Mouse (Mus musculus) liver, adult 2 months (tissue): ENCODE measurements at regions not wholly inside any gene's neighbourhood (a gene's known extent, or its start where the extent isn't known, plus 50 kb on each side); places are given as distances from the start of the nearest gene placed in this dataset.

ENCODE experiments used
- DNase-seq: peaks from one replicate; pipeline ENCODE4 v3.0.0-alpha.2; 2011; ENCODE audit warnings: low read depth, low spot score; ENCODE audit errors: extremely low read depth
- H3K27ac ChIP-seq: fragments of 200-500 bp; replicated peaks from 2 replicates; pipeline ENCODE4 v1.5.1; 2012; ENCODE audit warnings: low read depth, mild to moderate bottlenecking, control low read depth, inconsistent platforms, low read length; ENCODE audit not compliant: insufficient read depth
- H3K27me3 ChIP-seq: fragments of 200-500 bp; 2 replicates; pipeline ENCODE4 v1.6.1; 2012; ENCODE audit warnings: mild to moderate bottlenecking, moderate library complexity, low read length, inconsistent platforms; ENCODE audit not compliant: control insufficient read depth, insufficient read depth
- H3K36me3 ChIP-seq: fragments of 200-500 bp; 2 replicates; pipeline ENCODE4 v1.6.1; 2012; ENCODE audit warnings: low read length, inconsistent platforms; ENCODE audit not compliant: control insufficient read depth, insufficient read depth
- H3K4me1 ChIP-seq: fragments of 200-500 bp; 2 replicates; pipeline ENCODE4 v1.6.1; 2011; ENCODE audit warnings: low read length; ENCODE audit not compliant: control insufficient read depth, insufficient read depth
- H3K4me3 ChIP-seq: fragments of 200-500 bp; 2 replicates; pipeline ENCODE4 v1.5.1; 2011; ENCODE audit warnings: low read depth, mild to moderate bottlenecking, control low read depth, low read length, moderate library complexity; ENCODE audit not compliant: insufficient read depth
- H3K79me2 ChIP-seq: fragments of 200-500 bp; 2 replicates; pipeline ENCODE4 v1.6.1; 2012; ENCODE audit warnings: inconsistent platforms, mild to moderate bottlenecking, low read length, moderate library complexity; ENCODE audit not compliant: control insufficient read depth, insufficient read depth
- H3K9ac ChIP-seq: fragments of 200-500 bp; 2 replicates; pipeline ENCODE4 v1.6.1; 2012; ENCODE audit warnings: low read depth, mild to moderate bottlenecking, control low read depth, inconsistent platforms, low read length
- CTCF ChIP-seq: fragments of 200-500 bp; IDR thresholded peaks from 2 replicates; pipeline ENCODE4 v1.5.1; 2011; ENCODE audit warnings: low read depth, low read length, control low read depth
- POLR2A ChIP-seq: fragments of 200-500 bp; IDR thresholded peaks from 2 replicates; pipeline ENCODE4 v1.6.1; 2011; ENCODE audit warnings: low read length, control low read depth; ENCODE audit not compliant: insufficient read depth; ENCODE audit errors: extremely low read depth
- WGBS: fragments of 180-500 bp; shearing (Covaris S2); methylation state at CpG from one replicate; pipeline ENCODE4 v1.1.7; 2018; 5-methylcytosine and 5-hydroxymethylcytosine counted together

GRCm38 (mm10) chr13:54321011-54321410 lies 50.1 kb upstream of the Cplx2 start:
- Histone ChIP-seq H3K36me3 (no peaks in the 10 kb centered on the region), H3K9ac (no peak overlapping the region), H3K27me3 (no peaks in the 10 kb centered on the region), H3K79me2 (no peaks in the 10 kb centered on the region), H3K27ac (no peak overlapping the region), H3K4me3 (no peak overlapping the region), H3K4me1 (no peaks in the 10 kb centered on the region)
- WGBS: 68% methylated on average over 14 of the region's 14 CpGs
- no peak for DNase-seq
- no peak for TF ChIP-seq POLR2A
- no peak for TF ChIP-seq CTCF
